Mouse (Mus musculus): ENCODE results near the gene Nfx1. TPM values are rescaled to one million over a fixed set of nuclear protein-coding genes. Genes with fewer than 3 reads are reported as not detected.

Gene Nfx1
- polyA plus RNA-seq, 1 experiment from 2014 or later: 19.4 TPM

DNA sequence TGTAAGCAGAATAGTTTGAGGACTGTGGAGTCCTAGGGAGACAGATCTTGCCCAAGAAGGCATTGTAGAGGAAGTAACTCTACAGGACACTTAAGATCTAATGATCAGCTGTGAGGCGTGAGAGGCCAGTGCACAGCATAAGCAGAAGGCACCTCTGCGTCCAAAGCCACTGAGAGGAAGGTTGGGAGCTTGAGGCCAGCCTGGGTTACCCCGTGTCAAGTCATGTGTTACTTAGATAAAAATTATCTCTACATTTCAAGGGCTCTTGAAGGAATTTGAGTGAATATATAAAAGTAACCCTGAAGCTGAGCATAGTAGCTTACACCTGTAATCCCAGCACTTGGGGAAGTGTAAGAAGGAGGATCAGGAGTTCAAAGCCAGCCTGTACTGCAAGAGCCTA lies 42.6 kb downstream of the Nfx1 start:
- no peak overlapping the region for H3K4me3 ChIP-seq (ENCODE audit: low read depth, low read length)
- no peaks in the 10 kb centered on the region for H3K9me3 ChIP-seq (ENCODE audit: low read length)
- H3K4me1 ChIP-seq (ENCODE audit: insufficient read depth): peaks cover 5% of the 10 kb centered on the region; the same call in 1 of the 2 replicates
- H3K27ac ChIP-seq (ENCODE audit: low read depth): no peak overlapping the region
- peaks cover 61% of the 10 kb centered on the region for H3K36me3 ChIP-seq (replicated peaks; ENCODE audit: insufficient read depth, low read length)
- ATAC-seq (0 out of 2 replicates have a peak, but pooled peaks have one; percentile 47), DNase-seq (no peak)
- no peak overlapping the region for H3K9ac ChIP-seq (replicated peaks)
- WGBS (ENCODE audit: insufficient replicate concordance): 52% methylated on average over 3 of the region's 3 CpGs
- TF ChIP-seq EP300 (IDR thresholded peaks at IDR 0.05; ENCODE audit: low read depth): no peak
- no peak for TF ChIP-seq CTCF (IDR thresholded peaks at IDR 0.05; ENCODE audit: low read depth)
- H3K27me3 ChIP-seq (ENCODE audit: insufficient read depth, low read length): no peaks in the 10 kb centered on the region
- no peak overlapping the region for H3K4me2 ChIP-seq (ENCODE audit: low read depth, low read length)

DNA sequence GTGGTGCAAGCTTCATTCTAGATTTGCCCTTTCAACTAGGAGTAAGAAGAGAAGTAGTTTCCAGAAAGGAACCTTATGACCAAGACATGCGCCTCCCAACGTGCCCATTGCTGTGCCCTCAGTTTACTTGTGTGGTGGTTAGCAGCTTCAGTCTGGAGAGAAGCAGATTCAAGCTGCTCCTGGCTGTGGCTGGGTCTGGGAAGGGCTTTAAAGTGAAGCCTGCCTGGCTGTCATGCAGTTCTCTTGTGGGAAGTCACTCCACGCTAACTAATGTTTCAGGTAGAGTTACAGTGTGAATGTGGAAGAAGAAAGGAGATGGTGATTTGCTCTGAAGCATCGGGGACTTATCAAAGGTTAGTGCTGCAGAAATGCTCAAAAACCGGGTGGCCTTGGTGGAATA lies 45.1 kb downstream of the Nfx1 start:
- peaks cover 49% of the 10 kb centered on the region for H3K36me3 ChIP-seq (replicated peaks; ENCODE audit: insufficient read depth, low read length)
- 90% methylated on average over 5 of the region's 5 CpGs for WGBS (ENCODE audit: insufficient replicate concordance)
- DNase-seq: no peak
- H3K27me3 ChIP-seq (ENCODE audit: insufficient read depth, low read length): no peaks in the 10 kb centered on the region
- no peak for TF ChIP-seq EP300 (IDR thresholded peaks at IDR 0.05; ENCODE audit: low read depth)
- no peak for TF ChIP-seq CTCF (IDR thresholded peaks at IDR 0.05; ENCODE audit: low read depth)
- no peak overlapping the region for H3K27ac ChIP-seq (ENCODE audit: low read depth)
- ATAC-seq: no peak
- H3K9me3 ChIP-seq (ENCODE audit: low read length): no peaks in the 10 kb centered on the region
- no peak overlapping the region for H3K9ac ChIP-seq (replicated peaks)
- peaks cover 5% of the 10 kb centered on the region; the same call in 1 of the 2 replicates for H3K4me1 ChIP-seq (ENCODE audit: insufficient read depth)
- no peak overlapping the region for H3K4me3 ChIP-seq (ENCODE audit: low read depth, low read length)
- no peak overlapping the region for H3K4me2 ChIP-seq (ENCODE audit: low read depth, low read length)

DNA sequence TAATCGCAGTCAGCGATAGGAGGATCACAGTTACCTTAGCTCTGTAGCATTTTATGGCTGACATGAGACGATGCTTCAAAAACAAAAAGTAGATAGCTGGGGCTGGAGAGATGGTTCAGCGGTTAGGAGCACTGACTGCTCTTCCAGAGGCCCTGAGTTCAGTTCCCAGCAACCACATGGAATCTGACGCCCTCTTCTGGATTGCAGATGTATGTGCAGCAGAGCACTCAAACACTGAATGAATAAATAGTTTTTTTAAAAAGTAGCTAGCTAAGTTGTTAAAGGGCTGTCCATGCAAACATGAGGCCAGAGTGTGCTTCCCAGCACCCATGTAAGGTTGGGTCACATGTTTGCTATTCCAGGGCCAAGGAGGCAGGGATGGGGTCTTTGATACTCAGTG lies 50.4 kb downstream of the Nfx1 start:
- TF ChIP-seq CTCF (IDR thresholded peaks at IDR 0.05; ENCODE audit: low read depth) (peak; percentile 54), EP300 (IDR thresholded peaks at IDR 0.05; ENCODE audit: low read depth) (no peak)
- DNase-seq (no peak), ATAC-seq (no peak)
- H3K27me3 ChIP-seq (ENCODE audit: insufficient read depth, low read length): no peaks in the 10 kb centered on the region
- H3K4me1 ChIP-seq (ENCODE audit: insufficient read depth): no peaks in the 10 kb centered on the region
- no peak overlapping the region for H3K4me2 ChIP-seq (ENCODE audit: low read depth, low read length)
- H3K4me3 ChIP-seq (ENCODE audit: low read depth, low read length): no peak overlapping the region
- H3K9ac ChIP-seq (replicated peaks): no peak overlapping the region
- 85% methylated on average over 5 of the region's 5 CpGs for WGBS (ENCODE audit: insufficient replicate concordance)
- H3K36me3 ChIP-seq (replicated peaks; ENCODE audit: insufficient read depth, low read length): peaks cover 49% of the 10 kb centered on the region
- no peaks in the 10 kb centered on the region for H3K9me3 ChIP-seq (ENCODE audit: low read length)
- H3K27ac ChIP-seq (ENCODE audit: low read depth): no peak overlapping the region

DNA sequence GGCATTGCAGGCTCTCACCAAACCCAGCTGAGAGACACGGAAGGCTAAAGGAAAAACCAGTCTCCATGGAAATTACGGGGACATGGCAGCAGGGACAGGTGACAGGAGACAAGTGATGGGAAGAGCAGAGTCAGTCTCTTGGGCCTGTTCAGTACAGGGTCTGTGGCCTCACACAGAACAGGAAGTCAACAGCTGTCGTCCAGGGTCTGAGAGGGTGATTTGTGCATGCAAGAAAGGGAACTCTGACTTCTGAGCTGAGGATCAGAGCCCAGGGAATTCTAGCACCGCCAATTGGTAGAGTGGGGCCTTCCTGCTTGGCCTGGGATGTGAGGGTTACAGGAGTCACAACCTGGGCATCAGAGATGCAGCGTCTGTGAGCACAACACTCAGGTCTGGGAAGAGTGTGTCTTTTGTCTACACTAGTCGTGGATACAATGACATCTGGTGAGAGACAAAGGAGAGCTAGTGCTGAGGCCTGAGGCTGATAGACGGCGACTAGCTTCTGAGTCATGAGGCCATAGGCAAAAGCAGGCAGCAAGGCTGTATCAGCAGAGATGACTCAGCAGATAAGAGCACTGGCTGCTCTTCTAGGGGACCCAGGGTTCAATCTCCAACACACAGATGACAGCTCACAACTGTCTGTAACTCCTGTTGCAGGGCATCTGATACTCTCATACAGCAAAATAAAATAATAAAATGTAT lies 55.5 kb downstream of the Nfx1 start:
- Histone ChIP-seq H3K4me2 (ENCODE audit: low read depth, low read length) (no peak overlapping the region), H3K27ac (ENCODE audit: low read depth) (no peak overlapping the region), H3K9ac (replicated peaks) (no peak overlapping the region), H3K4me3 (ENCODE audit: low read depth, low read length) (no peak overlapping the region), H3K36me3 (replicated peaks; ENCODE audit: insufficient read depth, low read length) (peaks cover 32% of the 10 kb centered on the region), H3K4me1 (ENCODE audit: insufficient read depth) (0 out of 2 replicates have a peak, but pooled peaks cover 2% of the 10 kb centered on the region), H3K9me3 (ENCODE audit: low read length) (no peaks in the 10 kb centered on the region), H3K27me3 (ENCODE audit: insufficient read depth, low read length) (no peaks in the 10 kb centered on the region)
- no peak for TF ChIP-seq EP300 (IDR thresholded peaks at IDR 0.05; ENCODE audit: low read depth)
- TF ChIP-seq CTCF (IDR thresholded peaks at IDR 0.05; ENCODE audit: low read depth): no peak
- DNase-seq: no peak
- peak; percentile 37; the same call in 1 of the 2 replicates for ATAC-seq
- 40% methylated on average over 8 of the region's 8 CpGs for WGBS (ENCODE audit: insufficient replicate concordance)

DNA sequence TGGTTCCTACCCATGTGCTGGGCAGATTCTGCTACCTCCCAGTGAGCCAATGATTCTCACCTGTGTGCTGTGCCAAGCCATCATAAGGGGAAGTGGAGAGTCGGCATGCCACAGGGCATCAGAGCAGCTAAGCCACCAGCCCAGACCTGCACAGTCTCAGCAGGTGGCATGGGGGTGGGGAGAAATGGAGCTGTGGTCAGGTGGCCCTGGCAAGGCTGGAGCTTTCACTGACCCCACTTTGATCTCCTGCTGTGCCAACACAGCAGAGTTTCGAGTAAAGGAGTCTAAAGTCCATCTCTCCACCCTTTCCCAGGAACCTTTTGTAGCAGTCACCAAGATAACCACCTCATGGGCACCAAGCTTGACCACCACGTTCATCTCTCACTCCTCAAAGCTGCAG lies 57.2 kb downstream of the Nfx1 start:
- no peaks in the 10 kb centered on the region for H3K9me3 ChIP-seq (ENCODE audit: low read length)
- H3K9ac ChIP-seq (replicated peaks): no peak overlapping the region
- H3K27ac ChIP-seq (ENCODE audit: low read depth): no peak overlapping the region
- WGBS (ENCODE audit: insufficient replicate concordance): 75% methylated on average over 3 of the region's 3 CpGs
- H3K27me3 ChIP-seq (ENCODE audit: insufficient read depth, low read length): no peaks in the 10 kb centered on the region
- 0 out of 2 replicates have a peak, but pooled peaks cover 2% of the 10 kb centered on the region for H3K4me1 ChIP-seq (ENCODE audit: insufficient read depth)
- TF ChIP-seq CTCF (IDR thresholded peaks at IDR 0.05; ENCODE audit: low read depth) (no peak), EP300 (IDR thresholded peaks at IDR 0.05; ENCODE audit: low read depth) (no peak)
- H3K36me3 ChIP-seq (replicated peaks; ENCODE audit: insufficient read depth, low read length): peaks cover 20% of the 10 kb centered on the region; the same call in 1 of the 2 replicates
- no peak overlapping the region for H3K4me2 ChIP-seq (ENCODE audit: low read depth, low read length)
- DNase-seq (no peak), ATAC-seq (peak; percentile 66)
- no peak overlapping the region for H3K4me3 ChIP-seq (ENCODE audit: low read depth, low read length)

DNA sequence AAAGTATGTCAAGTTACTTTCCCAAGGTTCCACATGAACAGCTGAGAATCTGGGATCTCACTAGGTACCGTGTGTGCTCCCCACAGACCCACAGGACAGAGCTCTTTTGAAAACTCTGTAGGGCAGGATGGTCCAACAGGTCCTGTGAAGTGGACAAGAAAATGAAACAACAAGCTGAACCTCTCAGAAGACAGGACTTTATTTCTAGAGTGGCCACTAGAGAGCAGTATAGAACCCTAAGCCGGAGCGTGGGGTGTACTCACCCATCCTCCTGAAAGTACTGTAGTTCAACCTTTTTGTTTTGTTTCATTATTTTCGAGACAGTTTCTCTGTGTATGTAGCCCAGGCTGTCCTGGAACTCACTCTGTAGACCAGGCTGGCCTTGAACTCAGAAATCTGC lies 57.6 kb downstream of the Nfx1 start:
- Histone ChIP-seq H3K27ac (ENCODE audit: low read depth) (no peak overlapping the region), H3K9ac (replicated peaks) (no peak overlapping the region), H3K4me1 (ENCODE audit: insufficient read depth) (0 out of 2 replicates have a peak, but pooled peaks cover 2% of the 10 kb centered on the region), H3K4me3 (ENCODE audit: low read depth, low read length) (no peak overlapping the region), H3K9me3 (ENCODE audit: low read length) (no peaks in the 10 kb centered on the region), H3K4me2 (ENCODE audit: low read depth, low read length) (no peak overlapping the region), H3K27me3 (ENCODE audit: insufficient read depth, low read length) (no peaks in the 10 kb centered on the region), H3K36me3 (replicated peaks; ENCODE audit: insufficient read depth, low read length) (peaks cover 17% of the 10 kb centered on the region; the same call in 1 of the 2 replicates)
- peak; percentile 40 for ATAC-seq
- TF ChIP-seq EP300 (IDR thresholded peaks at IDR 0.05; ENCODE audit: low read depth) (no peak), CTCF (IDR thresholded peaks at IDR 0.05; ENCODE audit: low read depth) (peak; percentile 59)
- 69% methylated on average over 4 of the region's 4 CpGs for whole genome bisulfite sequencing (ENCODE audit: insufficient replicate concordance)
- no peak for DNase-seq
